Mouse (Mus musculus): ENCODE results near the gene Rad54l2. TPM values are rescaled to one million over a fixed set of nuclear protein-coding genes. Genes with fewer than 3 reads are reported as not detected.

Gene Rad54l2
- total RNA-seq (2015; ENCODE audit: low replicate concordance) (4.0 and 4.6 TPM in 2 replicates), total RNA-seq (2017; ENCODE audit: low replicate concordance) (6.5 and 8.4 TPM in 2 replicates)

DNA sequence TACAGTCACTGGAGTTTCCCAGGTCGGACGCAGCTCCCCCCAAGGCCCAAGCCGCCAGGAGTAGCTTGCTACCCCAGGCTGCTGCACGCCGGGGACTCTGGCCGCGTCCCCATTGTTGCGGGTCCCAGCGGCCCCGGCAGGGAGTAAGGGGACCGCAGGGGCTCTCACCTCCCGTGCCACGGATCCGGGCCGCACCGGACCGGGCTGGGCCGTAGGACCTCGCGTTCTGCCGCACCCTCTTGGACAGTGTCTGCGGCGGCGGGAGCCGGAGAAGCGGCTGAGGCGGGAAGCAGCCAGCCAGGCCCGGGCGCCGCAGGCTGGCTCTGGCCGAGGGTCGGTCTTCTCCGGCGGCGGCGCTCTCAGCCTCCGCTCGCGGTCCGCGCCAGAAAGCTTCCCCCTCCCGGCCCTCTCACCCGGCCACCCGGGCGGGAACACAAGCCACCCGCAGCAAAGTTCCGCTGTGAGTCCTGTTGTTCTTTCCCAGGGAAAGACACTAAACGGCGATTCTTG is at the start of gene Rad54l2:
TSS of gene Rad54l2 (minus strand) at position 383 of the 510 bp plus-strand sequence.
- ATAC-seq (replicated peaks; ENCODE audit: low FRiP score, poor library complexity, severe bottlenecking): peak; percentile 89

DNA sequence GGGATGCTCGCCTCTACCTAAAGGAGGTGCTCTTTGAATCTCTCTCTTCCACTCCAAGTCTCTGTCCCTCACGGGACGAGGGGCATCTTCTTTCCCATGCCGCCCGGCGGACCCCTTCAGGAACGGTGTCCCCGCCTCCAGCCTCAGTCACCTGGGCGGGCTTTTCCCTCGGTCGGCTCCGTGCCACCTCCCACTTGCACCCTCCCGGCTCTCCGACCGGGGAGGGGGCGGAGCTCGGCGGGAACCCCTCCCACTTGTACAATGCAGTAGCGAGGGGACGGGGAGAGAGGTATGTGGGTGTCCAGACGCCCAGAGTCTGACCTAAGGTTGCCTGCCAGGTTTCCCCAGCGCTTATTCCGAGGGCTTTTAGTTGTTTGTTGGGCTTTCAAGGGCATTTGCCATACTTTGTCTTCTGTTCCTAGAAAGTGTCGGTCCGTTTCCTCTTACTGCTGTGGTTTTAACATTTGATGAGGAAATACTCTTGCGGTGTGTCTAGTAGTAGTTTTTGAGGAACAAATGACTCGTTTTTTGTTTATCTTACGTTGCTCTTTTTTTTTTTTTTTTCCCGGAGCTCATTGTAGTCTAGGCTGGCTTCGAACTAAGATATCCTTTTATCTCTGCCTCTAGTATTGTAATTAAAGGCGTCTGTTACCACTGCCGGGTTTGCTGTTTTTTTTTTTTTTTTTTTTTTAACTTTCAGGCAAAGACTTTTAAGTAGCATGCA is 33.5 kb upstream of the Rad54l2 start:
- ATAC-seq (replicated peaks; ENCODE audit: low FRiP score, poor library complexity, severe bottlenecking): peak; percentile 92

DNA sequence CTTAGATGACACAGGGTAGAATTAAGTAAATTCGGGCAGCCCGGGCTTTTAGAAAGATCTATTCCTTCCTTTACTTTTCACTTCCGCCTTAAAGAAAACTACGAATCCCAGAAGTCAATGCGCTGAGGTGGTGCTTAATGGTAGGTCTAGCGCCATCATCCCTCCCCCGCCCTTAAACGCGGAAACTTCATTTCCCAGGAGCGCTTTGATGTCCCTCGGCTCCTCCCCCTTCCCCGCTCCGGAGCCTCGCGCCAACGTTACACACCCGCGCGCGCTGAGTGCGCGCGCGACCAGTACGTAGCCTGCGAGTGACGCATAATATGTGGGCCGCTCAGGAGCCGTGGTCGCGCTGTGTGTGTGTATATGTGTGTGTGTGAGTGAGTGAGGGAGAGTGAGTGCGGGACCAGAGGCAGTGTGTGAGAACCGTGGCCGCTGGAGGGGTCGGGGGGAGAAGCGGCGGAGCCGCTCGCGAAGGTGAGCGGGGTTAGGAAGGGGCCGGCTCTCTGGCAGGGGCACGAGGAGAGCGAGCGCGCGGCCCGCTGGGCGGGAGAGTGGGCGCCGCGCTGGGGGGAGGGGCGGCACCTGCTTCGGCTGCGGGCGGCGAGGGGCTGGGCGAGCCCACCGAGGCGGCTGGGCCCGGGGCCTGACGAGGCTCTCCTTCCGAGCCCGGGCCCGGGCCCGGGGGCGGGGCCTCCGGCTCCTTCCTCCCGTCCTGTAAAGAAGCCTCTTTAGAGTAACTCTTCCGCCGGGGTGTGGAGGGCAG is 32.8 kb upstream of the Rad54l2 start, which contains the start of gene Dcaf1:
TSS of gene Dcaf1 (plus strand) at position 257 of the 763 bp plus-strand sequence.
- peak; percentile 93 for ATAC-seq (replicated peaks; ENCODE audit: low FRiP score, poor library complexity, severe bottlenecking)

DNA sequence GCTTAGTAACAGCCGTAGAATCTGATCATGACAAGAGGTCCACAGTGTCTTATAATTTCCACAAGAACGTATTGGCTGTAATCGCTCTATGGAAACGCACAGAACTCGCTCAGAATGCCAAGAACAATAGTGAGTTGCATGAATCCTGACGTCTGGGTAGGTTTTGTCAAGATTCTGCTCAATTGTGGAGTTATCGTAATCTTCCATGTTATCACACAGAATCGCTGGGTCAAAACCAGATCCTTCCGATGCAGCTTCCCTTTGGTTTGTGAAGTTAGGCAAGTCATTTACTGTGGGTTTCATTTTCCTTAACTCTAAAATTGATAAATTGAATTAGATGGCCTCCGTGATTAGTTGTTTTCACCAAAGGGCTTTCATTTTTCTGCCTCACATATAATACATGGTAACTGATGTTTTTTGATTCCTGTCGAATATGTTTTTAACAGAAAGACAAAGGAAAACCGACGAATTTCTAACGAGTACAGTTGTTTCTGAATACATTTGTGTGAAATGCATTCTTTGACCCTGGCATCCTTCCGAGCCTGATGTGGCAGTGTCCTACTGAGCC is 32.1 kb upstream of the Rad54l2 start:
- ATAC-seq (replicated peaks; ENCODE audit: low FRiP score, poor library complexity, severe bottlenecking): 0 out of 2 replicates have a peak, but pooled peaks have one; percentile 6

DNA sequence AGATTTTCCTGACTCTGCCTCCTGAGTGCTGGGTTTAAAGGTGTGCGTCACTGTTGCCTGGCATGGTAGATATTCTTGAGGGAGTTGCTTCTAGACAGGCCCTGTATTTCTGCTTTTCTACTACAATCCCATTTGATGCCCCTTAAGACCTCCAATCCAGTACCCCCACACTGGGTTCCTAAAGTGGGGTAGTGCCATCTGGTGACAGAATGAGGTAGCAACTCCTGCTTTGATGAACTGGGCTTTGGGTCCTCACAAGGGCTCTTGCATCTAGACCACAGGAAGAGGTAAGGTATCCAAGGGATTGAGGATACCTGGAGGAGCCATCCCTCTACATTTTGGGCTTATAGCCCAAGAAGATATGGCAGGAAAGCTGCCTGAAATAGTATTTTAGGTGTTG is 30.2 kb upstream of the Rad54l2 start:
- no peak for ATAC-seq (replicated peaks; ENCODE audit: low FRiP score, poor library complexity, severe bottlenecking)

DNA sequence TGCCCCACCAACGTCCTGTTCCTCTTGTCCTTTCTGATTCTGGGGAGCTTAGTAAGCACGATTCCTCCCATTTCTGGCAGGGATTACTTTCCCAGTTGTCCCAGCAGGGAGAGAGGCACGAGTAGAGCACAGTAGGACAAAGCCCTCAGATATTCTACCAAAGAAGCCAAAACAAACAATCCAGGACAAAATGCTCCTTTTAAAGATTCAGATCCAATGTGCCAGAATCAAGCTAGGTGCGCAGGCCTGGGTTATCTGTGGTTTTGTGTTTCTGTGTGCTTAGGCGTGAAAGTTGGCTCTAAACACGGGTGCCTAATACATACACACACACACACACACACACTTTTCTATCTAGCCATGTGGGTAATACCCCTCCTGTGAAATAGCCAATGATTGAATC is 29.2 kb upstream of the Rad54l2 start:
- no peak for ATAC-seq (replicated peaks; ENCODE audit: low FRiP score, poor library complexity, severe bottlenecking)

DNA sequence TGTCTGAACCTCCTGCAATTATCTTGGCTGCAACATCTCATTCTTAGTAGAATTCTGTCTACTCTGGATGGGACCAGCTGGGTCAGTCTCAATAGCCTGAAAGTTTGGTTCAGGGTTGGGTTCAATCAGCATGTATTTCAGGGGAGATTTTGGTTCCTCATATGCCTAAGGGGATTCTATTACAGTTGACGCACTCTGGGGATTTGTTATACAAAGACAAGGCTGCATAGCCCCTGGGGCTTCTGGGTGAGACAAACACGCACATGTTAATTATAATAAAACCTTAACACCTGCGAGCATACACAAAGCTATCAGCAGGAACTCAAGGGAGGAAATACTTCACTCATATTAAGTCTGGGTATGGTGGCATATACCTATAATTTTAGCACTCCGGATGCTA is 17.5 kb upstream of the Rad54l2 start:
- ATAC-seq (replicated peaks; ENCODE audit: low FRiP score, poor library complexity, severe bottlenecking): no peak

DNA sequence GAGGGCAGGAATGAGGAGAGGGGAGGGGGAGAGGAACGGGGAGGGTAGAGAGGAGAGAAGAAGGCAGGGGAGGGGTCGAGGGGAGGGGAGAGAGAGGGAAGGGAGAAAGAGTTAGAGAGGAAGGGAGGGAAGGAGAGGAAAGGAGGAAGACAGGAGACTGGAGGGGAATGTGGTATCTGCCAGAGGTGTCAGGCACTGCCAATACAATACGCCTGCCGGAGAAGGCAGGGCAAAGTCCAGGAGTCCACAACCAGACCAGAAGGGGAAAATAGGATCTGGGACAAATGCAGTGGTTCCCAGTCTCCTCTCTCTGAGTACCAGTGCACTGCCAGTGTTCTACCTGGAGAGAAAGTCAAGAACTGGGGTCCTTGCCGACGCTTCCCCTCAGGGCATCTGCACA is 1.8 kb upstream of the Rad54l2 start:
- ATAC-seq (replicated peaks; ENCODE audit: low FRiP score, poor library complexity, severe bottlenecking): no peak

DNA sequence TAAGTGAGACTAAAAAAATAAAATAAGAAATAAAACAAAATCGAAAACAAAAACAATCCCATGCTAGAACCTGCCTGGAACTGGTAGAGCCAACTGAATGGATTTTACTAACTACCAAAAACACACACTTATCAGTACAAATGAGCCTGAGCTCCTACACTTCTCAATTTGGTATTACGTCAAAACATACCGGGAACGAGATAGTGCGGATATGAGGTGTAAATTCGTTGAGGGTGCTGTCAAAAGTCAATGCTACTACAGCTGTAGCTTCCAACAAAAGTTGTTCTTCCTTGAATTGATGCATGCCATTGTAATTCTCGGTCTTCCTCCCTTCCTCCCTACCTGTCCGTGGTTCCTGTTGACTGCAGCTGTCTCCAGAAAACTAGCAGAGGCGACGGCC is 369 bp upstream of the Rad54l2 start:
- ATAC-seq (replicated peaks; ENCODE audit: low FRiP score, poor library complexity, severe bottlenecking): peak; percentile 65

DNA sequence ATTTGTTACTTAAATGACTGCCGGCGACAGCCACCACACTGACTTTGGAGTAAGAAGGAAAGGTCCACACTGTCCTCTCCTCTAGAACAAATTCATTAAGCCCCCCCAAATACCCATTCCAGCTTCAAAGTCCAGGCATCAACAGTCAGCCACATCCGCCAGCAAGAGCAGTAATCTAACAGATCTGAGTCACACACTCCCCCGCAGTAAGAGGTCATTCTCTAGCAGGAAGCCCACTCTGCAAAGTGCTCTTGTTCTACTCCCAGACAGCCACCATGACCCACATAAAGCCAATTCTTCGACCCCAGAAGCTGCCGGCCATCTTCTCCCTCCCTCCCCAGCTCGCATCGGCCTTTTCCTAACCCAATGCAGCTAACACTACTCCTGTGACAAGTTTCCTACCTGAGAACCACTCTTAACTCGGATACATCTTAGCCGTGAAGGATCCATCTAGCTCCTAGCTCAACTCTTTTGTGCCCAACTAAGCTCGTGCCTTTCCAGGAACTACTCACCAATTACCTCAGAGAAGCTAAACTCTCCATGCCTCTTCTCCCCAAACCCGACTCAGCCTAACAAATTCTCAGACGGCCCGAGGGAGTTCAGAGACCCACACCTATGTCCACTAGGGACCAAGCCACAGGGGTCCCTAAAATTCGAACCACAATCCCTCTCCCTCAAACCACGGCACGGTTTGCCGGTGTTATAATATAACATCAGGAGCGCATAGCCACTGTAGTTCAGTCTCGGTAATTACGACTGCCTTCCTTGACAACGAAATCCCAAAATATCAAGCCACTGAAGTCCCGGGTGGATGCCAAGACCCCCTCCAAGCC is 799 bp downstream of the Rad54l2 start:
- ATAC-seq (replicated peaks; ENCODE audit: low FRiP score, poor library complexity, severe bottlenecking): no peak

DNA sequence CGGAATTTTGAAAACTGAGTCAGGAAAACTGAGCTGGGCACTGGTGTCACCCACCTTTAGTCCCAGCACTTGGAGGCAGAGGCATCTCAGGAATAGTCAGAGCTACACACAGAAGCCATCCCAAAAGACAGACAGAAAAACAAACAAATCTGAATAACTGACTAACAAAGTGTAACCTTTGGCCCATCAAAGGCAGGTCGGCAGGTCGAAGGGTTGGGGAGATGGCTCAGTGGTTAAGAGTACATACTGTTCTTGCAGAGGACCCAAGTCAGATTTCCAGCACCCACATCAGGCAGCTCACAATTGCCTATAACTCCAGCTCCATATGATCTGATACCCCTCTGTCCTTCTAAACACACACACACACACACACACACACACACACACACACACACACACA is 3.8 kb downstream of the Rad54l2 start:
- no peak for ATAC-seq (replicated peaks; ENCODE audit: low FRiP score, poor library complexity, severe bottlenecking)

DNA sequence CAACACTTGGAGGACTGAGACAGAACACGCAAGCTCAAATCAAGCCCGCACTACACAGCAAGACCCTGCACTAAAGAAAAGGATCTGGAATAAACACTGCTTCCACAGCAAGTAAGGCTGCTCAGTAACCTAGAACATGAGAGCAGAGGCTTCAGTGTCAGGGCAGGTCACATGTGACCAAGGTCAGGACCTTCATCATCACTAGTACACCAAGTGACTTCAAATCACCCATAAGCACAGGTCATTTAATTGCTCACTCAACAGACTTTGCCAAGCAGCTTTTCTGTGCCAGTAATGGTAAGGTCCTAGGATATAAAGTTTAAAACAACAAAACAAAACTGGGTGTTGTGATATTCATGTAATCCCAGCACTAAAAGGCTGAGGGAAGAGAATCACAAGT is 5.4 kb downstream of the Rad54l2 start:
- ATAC-seq (replicated peaks; ENCODE audit: low FRiP score, poor library complexity, severe bottlenecking): no peak

DNA sequence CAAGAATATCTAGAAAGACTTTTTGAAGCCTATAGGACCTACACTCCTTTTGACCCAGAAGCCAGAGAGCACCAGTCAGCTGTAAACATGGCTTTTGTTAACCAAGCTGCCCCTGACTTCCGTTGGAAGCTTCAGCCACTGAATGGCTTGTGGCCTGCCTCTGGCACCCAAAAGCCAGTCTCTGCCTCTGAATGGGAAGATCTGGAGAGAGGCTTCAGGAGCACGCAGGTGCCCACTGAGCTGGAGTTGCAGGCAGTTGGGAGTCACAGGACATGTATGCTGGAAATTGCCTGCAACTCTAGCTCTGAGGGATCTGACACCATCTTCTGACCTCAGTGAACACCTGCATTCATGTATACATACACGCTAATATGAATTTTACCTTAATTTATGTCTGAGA is 8.9 kb downstream of the Rad54l2 start:
- ATAC-seq (replicated peaks; ENCODE audit: low FRiP score, poor library complexity, severe bottlenecking): no peak

DNA sequence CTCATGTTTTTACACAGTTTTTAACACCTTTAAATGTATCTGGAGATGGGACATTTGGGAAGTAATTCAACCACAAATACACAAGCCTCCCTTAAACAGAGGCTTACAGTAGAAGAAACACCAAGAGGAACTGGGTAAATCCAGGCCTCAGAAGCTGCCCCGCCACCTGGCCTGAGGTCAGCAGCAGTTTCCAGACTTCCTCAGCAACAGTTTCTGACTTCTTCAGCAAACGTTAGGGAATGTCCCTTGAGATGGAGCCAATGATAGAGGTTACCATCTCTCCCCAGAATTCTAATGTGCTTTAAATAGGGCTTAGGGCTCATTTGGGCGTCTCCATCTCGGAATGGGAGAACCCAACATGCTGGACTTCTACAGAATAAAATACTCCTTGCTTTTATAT is 10.7 kb downstream of the Rad54l2 start:
- ATAC-seq (replicated peaks; ENCODE audit: low FRiP score, poor library complexity, severe bottlenecking): no peak

DNA sequence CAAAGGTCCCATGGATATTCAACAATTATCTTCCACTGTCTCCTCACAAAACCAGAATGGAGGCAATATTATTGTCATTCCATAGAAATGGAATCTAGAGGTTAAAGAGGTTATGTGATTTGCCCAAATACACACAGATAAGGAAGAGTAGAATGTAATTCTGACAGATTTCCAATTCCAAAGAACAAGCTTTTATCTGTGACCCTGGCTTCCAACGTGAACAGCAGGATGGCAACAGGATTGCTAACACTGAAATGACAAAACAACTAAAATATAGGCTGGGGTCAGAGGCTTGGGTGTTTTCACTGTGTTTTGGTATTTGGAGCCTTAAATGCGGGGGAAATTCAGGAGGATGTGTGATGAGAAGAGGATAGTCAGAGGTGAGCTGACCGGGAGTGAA is 11.6 kb downstream of the Rad54l2 start:
- no peak for ATAC-seq (replicated peaks; ENCODE audit: low FRiP score, poor library complexity, severe bottlenecking)

DNA sequence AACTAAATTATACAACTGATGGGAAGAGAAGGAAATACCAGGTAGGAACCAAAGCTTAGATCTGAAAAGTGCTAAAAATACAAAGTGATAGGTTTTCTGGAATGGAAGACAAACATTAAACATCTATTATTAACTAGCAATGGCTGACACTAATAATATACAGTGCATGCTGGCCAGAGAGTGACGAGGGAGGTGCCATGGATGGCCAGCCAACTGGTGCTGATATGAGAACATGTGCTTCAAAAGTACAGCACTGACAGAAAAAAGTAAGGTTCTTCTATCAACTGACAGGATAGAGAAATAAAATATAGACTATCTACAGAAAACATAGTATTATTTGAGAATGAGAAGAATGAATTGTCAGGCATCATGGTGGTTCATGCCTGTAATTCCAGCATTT is 12.9 kb downstream of the Rad54l2 start:
- ATAC-seq (replicated peaks; ENCODE audit: low FRiP score, poor library complexity, severe bottlenecking): no peak

DNA sequence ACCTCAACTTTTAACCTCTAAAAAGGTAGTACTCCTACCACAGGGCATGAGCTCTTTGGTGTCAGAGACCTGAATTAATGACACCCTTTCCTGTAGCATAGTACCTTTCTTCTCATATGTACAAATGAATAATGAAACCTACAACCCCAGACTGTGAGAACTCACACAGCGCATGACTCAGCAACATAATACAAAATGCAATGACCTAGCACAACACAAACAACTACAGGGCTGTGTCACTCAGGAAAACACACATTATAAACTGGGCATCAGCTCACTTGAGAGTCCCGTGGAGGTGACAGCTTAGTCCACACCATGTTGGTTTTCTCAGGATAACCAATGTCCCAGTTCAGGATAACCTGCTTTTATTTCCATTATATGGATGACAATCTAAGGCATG is 17.2 kb downstream of the Rad54l2 start:
- no peak for ATAC-seq (replicated peaks; ENCODE audit: low FRiP score, poor library complexity, severe bottlenecking)

DNA sequence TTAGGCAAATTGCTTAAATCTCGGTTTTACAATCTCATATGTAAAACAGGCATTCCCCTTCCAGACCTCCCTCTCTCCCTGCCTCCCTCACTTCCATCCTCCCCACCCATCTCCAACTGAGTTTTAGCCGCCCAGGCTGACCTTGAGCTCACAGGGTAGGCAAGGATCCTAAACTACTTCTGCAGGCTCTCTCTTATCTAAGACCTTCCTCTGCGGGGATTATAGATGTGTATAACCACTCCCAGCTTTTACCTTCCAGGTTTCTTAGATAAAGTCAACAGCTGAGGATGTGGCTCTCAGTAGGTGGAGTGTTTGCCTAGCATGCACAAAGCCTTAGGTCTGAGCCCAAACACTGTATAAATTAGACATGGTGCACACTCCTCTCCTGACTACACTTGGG is 18.8 kb downstream of the Rad54l2 start:
- no peak for ATAC-seq (replicated peaks; ENCODE audit: low FRiP score, poor library complexity, severe bottlenecking)

DNA sequence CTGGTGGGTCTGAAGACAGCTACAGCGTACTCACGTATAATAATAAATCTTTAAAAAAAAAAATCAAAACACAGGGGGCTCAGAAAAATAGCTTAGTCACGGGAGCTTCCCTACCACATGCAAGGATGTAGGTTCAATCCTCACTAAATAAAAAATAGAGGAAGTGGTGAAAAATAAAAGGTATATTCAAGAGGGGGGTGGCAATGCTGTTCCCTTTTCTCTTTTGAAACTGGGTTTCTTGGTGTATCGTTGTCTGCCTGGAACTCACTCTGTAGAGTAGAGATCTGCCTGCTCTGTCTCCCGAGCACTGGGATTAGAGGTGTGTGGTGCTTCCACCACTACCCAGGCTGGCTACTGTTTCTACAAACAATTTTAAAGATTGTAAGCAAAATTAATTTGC is 19.2 kb downstream of the Rad54l2 start:
- ATAC-seq (replicated peaks; ENCODE audit: low FRiP score, poor library complexity, severe bottlenecking): no peak

DNA sequence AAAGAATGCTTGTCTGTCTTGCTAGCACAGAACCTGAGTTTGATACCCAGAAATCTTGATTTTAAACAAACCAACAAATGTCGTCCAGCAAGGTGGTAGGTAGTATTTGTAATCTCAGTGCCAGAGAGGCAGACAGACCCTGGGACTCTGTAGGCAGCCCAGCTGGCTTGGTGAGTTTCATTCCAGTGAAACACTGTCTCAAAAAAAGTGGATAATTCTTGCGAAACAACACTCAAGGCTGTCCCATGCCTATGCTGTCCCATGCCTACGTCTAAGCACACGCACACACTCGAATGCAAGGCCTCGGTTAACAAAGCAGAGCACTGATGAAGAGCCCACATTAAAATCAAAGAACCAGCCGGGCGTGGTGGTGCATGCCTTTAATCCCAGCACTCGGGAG is 32.6 kb downstream of the Rad54l2 start:
- no peak for ATAC-seq (replicated peaks; ENCODE audit: low FRiP score, poor library complexity, severe bottlenecking)
